Mouse (Mus musculus) erythroblast, embryonic 14.5 days (primary cell): ENCODE results near the gene Luzp1. TPM values are rescaled to one million over a fixed set of nuclear protein-coding genes. Genes with fewer than 3 reads are reported as not detected.

Experiments
- H3K27me3 ChIP-seq: 2 replicates; pipeline ENCODE4 v1.6.1; 2012; ENCODE audit warnings: inconsistent platforms; ENCODE audit not compliant: control insufficient read depth
- H3K36me3 ChIP-seq: 2 replicates; pipeline ENCODE4 v1.6.1; 2012; ENCODE audit warnings: mild to moderate bottlenecking, inconsistent platforms; ENCODE audit not compliant: control insufficient read depth
- H3K4me1 ChIP-seq: 2 replicates; pipeline ENCODE4 v1.6.1; 2012; ENCODE audit warnings: inconsistent platforms; ENCODE audit not compliant: control insufficient read depth
- H3K4me3 ChIP-seq: replicated peaks from 2 replicates; pipeline ENCODE3; 2012; ENCODE audit warnings: moderate library complexity, mild to moderate bottlenecking, inconsistent platforms
- H3K9me3 ChIP-seq: 2 replicates; pipeline ENCODE4 v1.6.1; 2012; ENCODE audit warnings: low read length, inconsistent platforms, mixed read lengths; ENCODE audit not compliant: control insufficient read depth
- GATA1 ChIP-seq: IDR thresholded peaks from 2 replicates; pipeline ENCODE4 v1.6.1; 2012; ENCODE audit warnings: low read length, inconsistent platforms, mixed read lengths
- TAL1 ChIP-seq: IDR thresholded peaks from 3 replicates; pipeline ENCODE4 v1.6.1; 2012; ENCODE audit warnings: low read length, inconsistent platforms, mixed read lengths
- polyA plus RNA-seq: library from polyadenylated mRNA; stranded (reverse); fragments of >175 nt; gene quantifications from 2 replicates; pipeline ENCODE4 v1.2.3, GENCODE M21; 2012

The Luzp1 gene
- polyA plus RNA-seq, 1 experiment = 0.15 TPM

DNA sequence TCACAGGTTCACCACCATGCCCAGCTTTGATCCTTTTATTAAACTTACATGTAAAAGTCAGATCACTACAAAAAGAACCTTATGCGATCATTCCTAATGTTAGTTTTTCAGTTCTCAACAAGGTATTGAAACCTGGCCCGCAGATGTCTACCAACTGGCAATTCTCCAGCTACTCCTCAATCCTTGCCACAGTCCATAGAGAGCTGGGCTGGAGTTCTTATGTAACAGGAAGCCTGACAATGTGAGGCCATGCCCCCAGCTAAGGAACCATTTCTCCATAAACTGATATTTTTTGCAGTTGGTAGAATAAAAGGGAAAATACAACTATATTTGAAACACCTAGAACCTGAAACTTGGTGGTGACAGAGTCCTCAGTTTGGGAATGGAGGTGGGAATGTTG, 90.1 kb downstream of the Luzp1 start:
- no peaks in the 10 kb centered on the region for H3K27me3 ChIP-seq
- H3K36me3 ChIP-seq = peaks cover 90% of the 10 kb centered on the region
- H3K4me3 ChIP-seq = no peak overlapping the region
- no peaks in the 10 kb centered on the region for H3K4me1 ChIP-seq
- TF ChIP-seq GATA1 = no peak
- TF ChIP-seq TAL1 = no peak
- no peaks in the 10 kb centered on the region for H3K9me3 ChIP-seq

DNA sequence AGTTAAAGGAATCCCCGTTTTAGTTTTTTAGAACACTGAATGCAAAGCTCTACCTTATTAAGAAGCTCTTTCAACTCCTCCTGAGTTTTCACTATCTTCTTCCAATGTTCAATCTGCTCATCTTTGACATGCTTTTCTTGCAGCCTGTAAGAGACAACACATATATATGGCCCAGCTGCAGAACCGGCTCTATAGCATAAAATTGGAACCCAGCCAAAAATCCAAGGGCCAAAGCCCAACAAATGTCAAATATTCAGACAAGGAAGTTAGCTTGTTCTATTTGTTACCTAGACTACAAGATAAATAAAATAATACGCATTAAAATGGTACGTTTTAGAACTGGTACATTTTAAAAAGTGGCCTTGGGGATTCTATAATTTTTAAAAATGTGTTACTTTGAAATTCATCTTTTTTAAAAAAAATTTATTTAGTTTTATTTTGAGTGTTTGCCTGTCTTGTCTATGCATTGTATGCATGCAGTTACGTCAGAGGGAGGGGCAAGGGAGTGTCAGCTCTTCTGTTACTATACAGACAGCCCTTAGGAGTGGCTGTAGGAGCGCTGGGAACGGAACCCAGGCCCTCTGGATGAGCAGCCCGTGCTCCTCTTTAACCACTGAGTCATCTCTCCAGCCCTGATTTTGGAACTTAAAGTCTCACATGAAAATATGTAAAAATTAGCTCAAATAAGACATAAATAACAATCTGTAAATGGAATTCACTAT, 90.9 kb downstream of the Luzp1 start:
- no peaks in the 10 kb centered on the region for H3K9me3 ChIP-seq
- no peaks in the 10 kb centered on the region for H3K27me3 ChIP-seq
- H3K4me1 ChIP-seq = no peaks in the 10 kb centered on the region
- H3K36me3 ChIP-seq = peaks cover 90% of the 10 kb centered on the region
- no peak for TF ChIP-seq TAL1
- no peak overlapping the region for H3K4me3 ChIP-seq

DNA sequence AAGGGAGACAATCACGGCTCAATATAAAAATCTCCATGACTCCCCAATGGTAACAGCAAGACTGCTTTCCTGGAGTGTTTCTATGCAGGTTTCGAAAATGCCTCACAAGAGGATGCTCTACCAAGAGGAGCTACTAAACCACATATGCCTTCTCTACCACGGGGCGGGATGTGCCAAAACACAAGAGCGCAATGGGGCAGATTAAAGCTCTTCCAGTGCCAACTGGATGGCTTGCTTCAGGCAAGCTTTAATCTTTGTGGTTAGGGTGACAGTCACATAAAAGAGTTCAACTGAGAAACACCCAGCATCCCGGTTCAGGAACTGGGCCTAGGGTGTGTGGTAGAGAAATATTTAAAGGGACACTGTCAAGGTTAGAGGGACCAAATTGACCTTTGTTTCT, 93.2 kb downstream of the Luzp1 start:
- no peak for TF ChIP-seq GATA1
- no peak for TF ChIP-seq TAL1
- peaks cover 87% of the 10 kb centered on the region for H3K36me3 ChIP-seq
- no peaks in the 10 kb centered on the region for H3K4me1 ChIP-seq

DNA sequence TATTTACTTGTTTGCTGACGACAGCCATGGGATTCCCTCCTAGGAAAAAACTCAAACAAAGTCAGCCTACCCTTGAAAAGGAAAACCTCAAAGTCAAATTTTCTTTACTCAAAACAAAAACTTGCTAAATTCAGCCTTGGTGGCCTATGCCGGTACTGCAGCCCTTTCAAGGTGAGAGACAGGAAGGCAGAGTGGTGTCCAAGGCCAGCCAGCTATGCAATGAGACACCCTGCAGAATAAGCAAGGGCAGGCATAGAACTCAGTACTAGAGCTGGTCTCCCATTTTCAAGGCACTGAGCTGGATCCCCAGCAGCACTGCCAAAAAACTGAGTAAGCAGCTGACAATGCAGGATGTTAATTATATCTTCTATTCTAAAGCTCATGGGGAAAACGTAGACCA, 99.1 kb downstream of the Luzp1 start:
- TF ChIP-seq GATA1 (no peak), TAL1 (no peak)
- Histone ChIP-seq H3K4me1 (no peaks in the 10 kb centered on the region), H3K36me3 (peaks cover 76% of the 10 kb centered on the region)

More for the DNA sequence above, 93.2 kb downstream of the Luzp1 start:
- Histone ChIP-seq H3K9me3 (no peaks in the 10 kb centered on the region), H3K4me3 (no peak overlapping the region), H3K27me3 (no peaks in the 10 kb centered on the region)

DNA sequence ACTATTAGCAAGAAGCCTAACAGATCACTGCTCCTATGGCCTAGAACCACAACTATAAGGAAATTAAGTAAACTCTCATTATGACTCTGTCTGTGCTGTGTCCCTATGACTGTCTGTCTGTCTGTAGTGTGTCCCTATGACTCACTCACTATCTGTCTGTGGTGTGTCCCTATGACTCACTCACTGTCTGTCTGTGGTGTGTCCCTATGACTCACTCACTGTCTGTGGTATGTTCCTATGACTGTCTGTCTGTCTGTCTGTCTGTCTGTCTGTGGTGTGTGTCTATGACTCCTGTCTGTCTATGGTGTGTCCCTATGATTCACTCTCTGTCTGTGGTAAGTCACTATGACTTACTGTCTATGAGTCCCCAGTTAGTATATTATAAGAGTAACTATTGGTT, 100.4 kb downstream of the Luzp1 start:
- TF ChIP-seq TAL1 (no peak), GATA1 (no peak)
- H3K4me1 ChIP-seq = no peaks in the 10 kb centered on the region
- H3K9me3 ChIP-seq = no peaks in the 10 kb centered on the region
- peaks cover 66% of the 10 kb centered on the region for H3K36me3 ChIP-seq
- H3K27me3 ChIP-seq = no peaks in the 10 kb centered on the region
- no peak overlapping the region for H3K4me3 ChIP-seq

More for the DNA sequence above, 99.1 kb downstream of the Luzp1 start:
- Histone ChIP-seq H3K9me3 (no peaks in the 10 kb centered on the region), H3K27me3 (no peaks in the 10 kb centered on the region), H3K4me3 (no peak overlapping the region)

DNA sequence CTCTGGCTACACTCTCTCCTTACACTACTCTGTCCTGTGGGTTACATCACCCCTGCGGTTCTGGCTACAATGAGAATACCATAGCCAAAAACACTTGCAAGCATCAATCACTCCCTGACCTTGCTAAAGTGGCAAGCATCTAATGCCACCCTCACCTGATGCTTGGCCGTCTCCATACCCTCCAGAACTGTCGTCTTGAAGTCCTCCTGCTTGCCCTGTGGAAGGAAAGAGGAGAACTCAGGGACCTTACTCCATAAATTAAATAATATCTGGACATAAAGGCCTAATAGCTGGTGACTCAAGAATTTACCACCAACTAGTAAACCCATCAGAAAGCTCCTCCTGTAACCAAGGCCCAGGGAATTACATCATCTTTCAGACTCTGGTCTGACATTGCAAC, 112.3 kb downstream of the Luzp1 start:
- H3K4me1 ChIP-seq = peaks cover 6% of the 10 kb centered on the region
- H3K36me3 ChIP-seq = peaks cover 9% of the 10 kb centered on the region
- TF ChIP-seq TAL1 (no peak), GATA1 (no peak)
- H3K27me3 ChIP-seq = no peaks in the 10 kb centered on the region
- H3K4me3 ChIP-seq = no peak overlapping the region
- H3K9me3 ChIP-seq = no peaks in the 10 kb centered on the region

DNA sequence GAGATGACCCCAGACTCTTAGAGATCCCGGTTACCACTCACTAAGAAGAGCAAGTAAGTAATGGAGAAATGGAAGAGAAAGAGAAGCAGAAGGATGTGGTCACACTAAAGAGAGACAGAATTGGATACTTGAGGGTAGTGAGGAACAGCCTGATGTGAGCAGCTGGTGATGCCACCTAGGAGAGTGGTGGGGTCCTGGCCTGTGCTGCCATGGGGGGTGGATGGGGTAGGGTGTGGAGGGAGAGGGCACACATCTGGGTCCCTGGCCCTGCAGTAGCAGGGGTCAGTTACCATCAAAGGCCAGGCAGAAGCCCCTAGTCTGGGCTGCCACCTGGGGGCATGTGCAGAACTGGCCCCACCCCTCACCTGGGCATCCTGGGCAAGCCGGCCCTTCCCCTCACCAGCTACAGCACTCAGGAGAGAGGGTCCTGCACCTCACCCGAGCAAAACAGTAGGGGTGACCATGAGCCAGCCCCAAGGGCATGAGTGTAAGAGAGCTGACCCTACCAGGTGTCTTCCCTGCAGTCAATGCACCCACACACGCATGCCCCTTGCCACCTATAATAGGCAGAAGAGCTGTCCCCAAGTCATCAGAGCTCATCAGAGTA, 117.8 kb downstream of the Luzp1 start:
- Histone ChIP-seq H3K9me3 (no peaks in the 10 kb centered on the region), H3K36me3 (peaks cover 26% of the 10 kb centered on the region), H3K4me1 (peaks cover 26% of the 10 kb centered on the region), H3K4me3 (no peak overlapping the region), H3K27me3 (no peaks in the 10 kb centered on the region)
- no peak for TF ChIP-seq TAL1
- TF ChIP-seq GATA1 = no peak

DNA sequence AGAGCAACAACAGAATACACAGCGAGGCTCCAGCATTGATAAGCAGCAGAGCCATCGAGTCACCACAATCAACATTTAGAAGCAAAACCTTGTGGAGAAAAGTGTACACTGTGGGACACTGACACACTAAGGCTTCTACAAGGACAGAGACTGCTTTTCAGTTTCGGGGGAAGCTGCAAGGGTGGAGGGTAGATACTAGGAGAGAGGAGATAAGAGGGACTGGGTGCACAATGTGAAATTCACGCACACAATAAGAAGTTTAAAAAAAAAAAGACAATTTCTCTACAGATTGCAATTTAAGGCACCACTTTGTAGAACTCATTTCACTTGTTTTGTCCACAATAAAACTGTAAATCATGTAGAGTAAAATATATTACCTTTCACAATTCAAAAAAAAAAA, 118.4 kb downstream of the Luzp1 start:
- peaks cover 30% of the 10 kb centered on the region for H3K4me1 ChIP-seq
- H3K27me3 ChIP-seq = no peaks in the 10 kb centered on the region
- H3K36me3 ChIP-seq = peaks cover 29% of the 10 kb centered on the region
- H3K4me3 ChIP-seq = peak overlapping the region; percentile 1
- H3K9me3 ChIP-seq = no peaks in the 10 kb centered on the region
- TF ChIP-seq GATA1 (no peak), TAL1 (no peak)

DNA sequence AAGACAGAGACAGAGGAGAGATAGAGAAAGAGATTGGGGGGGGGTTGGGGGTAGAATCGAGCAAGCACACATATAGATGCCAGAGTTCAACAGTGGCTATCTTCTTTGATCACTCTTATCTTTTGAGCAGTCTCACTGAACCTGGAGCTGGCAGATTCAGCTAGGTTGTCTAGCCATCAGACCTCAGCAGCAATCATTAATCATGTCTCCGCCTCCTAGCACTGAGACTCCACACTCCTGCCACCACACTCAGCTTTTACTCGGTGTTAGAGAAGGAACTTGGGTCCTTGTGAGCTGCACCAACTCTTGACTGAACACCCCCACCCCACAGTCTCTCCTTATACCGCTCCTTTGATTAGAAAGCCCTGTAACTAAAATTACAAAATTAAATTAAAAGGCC, 122.5 kb downstream of the Luzp1 start:
- Histone ChIP-seq H3K36me3 (peaks cover 29% of the 10 kb centered on the region), H3K4me1 (peaks cover 30% of the 10 kb centered on the region), H3K4me3 (no peak overlapping the region), H3K27me3 (no peaks in the 10 kb centered on the region), H3K9me3 (no peaks in the 10 kb centered on the region)
- TF ChIP-seq GATA1 = no peak
- TF ChIP-seq TAL1 = no peak
